Mouse (Mus musculus) testis, adult 2 months (tissue): ENCODE results near the gene Ces1g.

Experiments
- CTCF ChIP-seq: fragments of 200-500 bp; IDR thresholded peaks from 2 replicates; pipeline ENCODE4 v1.5.1; 2012; ENCODE audit warnings: low read depth, mild to moderate bottlenecking, inconsistent platforms, low read length, moderate library complexity; ENCODE audit not compliant: control insufficient read depth, insufficient read depth, insufficient replicate concordance
- POLR2A ChIP-seq: fragments of 200-500 bp; IDR thresholded peaks from 2 replicates; pipeline ENCODE4 v1.6.1; 2012; ENCODE audit warnings: low read depth, mild to moderate bottlenecking, inconsistent platforms, low read length, moderate library complexity; ENCODE audit not compliant: control insufficient read depth

DNA sequence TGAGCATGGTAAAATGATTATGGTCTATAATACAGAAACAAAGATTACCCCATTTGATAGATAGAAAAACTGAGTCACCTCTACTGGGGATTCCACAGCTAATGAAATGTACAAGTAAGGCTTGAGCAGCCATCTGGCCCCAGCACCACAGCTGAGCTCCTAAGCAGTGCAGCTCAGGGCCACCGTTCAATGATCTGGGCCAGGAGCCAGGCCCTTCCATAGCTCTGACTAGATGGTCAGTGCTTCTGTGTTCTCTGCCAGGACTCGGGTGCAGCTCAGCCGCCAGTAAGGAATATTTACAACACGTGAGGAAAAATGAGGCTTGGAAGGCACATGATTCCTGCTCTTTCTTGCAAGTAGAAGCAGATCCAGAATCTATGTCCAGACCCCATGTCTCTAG, 64.4 kb downstream of the Ces1g start:
- TF ChIP-seq CTCF: no peak
- no peak for TF ChIP-seq POLR2A
